Mouse (Mus musculus): ENCODE results near the gene Id2. TPM values are rescaled to one million over a fixed set of nuclear protein-coding genes. Genes with fewer than 3 reads are reported as not detected.
A peak's percentile ranks its signal among the peaks of the same experiment; 100 is the strongest.

Gene Id2
- 50.5 and 56.2 TPM in 2 replicates for polyA plus RNA-seq (2012; ENCODE audit: insufficient read depth, insufficient read length, missing spikeins)

DNA sequence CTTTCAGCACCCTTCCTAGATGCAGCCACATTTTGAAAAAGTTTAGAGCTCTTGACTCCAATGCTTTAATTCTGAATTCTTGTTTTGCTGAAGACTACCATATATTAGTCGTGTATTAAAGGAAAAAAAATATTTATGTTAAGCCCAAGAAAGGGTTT lies at the start of gene Id2:
TSS of gene Id2 (minus strand) at position 89 of the 158 bp plus-strand sequence.
- peak within 1 kb of the TSS; percentile 70 for H3K4me3 ChIP-seq (ENCODE audit: insufficient read depth, low read length)
- peaks cover 17% of the 10 kb centered on the region for H3K4me1 ChIP-seq (ENCODE audit: control insufficient read depth, insufficient read depth, low read length)
- peak within 1 kb of the TSS; percentile 82 for H3K27ac ChIP-seq (ENCODE audit: insufficient read depth, low read depth, low read length)
- no peak for TF ChIP-seq POLR2A (IDR thresholded peaks at IDR 0.05; ENCODE audit: borderline replicate concordance, low read depth, low read length)
- TF ChIP-seq CTCF (IDR thresholded peaks at IDR 0.05; ENCODE audit: low read depth, low read length): no peak

DNA sequence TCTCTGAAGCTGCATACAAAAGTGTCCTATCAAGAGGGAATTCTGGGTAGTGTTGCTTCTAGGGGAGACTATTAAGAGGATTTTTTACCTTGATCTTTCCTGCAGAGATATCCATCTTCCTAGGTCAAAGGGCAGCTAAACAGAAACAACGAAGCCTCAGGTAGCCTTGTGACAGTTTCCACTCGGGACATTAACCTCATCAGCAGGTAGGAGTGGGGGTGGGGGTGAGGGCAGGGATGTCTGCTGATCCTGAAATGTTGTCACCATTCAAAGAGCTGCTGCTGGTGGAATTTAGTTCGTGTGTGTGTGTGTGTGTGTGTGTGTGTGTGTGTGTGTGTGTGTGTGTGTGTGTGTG lies 48.4 kb upstream of the Id2 start:
- Histone ChIP-seq H3K4me1 (ENCODE audit: control insufficient read depth, insufficient read depth, low read length) (peaks cover 33% of the 10 kb centered on the region), H3K27ac (ENCODE audit: insufficient read depth, low read depth, low read length) (no peak overlapping the region), H3K4me3 (ENCODE audit: insufficient read depth, low read length) (no peak overlapping the region)
- no peak for TF ChIP-seq CTCF (IDR thresholded peaks at IDR 0.05; ENCODE audit: low read depth, low read length)
- TF ChIP-seq POLR2A (IDR thresholded peaks at IDR 0.05; ENCODE audit: borderline replicate concordance, low read depth, low read length): no peak

DNA sequence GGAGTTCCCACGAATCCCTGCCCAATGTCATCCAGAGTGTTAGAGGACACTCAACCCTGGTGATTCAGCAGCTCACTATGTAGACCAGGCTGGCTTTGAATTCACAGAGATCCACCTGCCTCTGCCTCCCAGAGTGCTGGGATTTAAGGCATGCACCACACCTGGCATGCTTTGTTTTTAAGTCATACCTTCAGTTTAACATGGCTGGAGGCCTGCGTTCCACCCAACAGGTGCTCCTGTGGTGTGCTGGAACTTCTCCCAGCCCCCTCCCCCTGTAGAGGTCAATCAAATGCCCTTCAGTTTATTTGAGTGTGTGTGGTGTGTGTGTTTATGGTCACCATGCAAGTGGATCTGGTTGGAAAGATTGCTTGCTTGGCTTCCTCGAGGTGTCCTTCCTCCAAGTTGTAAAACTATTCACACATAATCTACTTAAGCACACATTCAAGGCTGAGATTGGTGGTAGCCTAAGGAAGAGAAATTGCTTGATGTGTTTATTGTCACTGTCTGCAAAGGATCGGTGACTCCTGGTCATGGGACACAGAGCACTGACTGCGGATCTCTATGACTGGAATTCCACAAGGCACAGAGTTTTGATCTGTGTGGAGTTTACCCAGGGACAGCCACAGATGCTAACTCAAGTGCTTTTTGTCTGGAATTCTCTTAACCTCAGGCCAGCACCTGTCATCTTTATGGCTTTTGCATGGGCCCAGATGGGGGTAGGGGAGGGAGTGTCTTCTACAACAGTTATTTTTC lies 47.8 kb upstream of the Id2 start:
- Histone ChIP-seq H3K4me3 (ENCODE audit: insufficient read depth, low read length) (no peak overlapping the region), H3K27ac (ENCODE audit: insufficient read depth, low read depth, low read length) (no peak overlapping the region), H3K4me1 (ENCODE audit: control insufficient read depth, insufficient read depth, low read length) (peaks cover 33% of the 10 kb centered on the region)
- TF ChIP-seq POLR2A (IDR thresholded peaks at IDR 0.05; ENCODE audit: borderline replicate concordance, low read depth, low read length) (no peak), CTCF (IDR thresholded peaks at IDR 0.05; ENCODE audit: low read depth, low read length) (no peak)

DNA sequence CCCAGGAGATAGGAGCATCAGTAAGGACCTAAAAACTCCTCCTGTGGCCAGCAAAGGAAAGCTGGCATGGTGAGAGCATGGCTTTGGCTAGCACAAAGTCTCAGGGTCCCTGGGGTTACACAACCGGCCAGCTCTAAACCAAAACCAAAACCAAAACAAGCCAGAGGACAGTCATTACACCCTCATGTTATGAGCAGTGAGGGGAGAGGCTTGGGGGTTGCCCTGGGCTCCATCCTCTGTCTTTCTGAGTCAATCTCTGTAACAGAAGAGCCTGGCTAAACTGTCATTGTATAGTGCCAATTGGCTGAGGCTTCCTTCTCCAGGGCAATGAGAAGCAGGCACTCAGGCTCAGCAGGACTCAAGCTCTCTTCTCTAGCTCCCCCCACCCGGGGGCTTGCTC lies 46.6 kb upstream of the Id2 start:
- Histone ChIP-seq H3K27ac (ENCODE audit: insufficient read depth, low read depth, low read length) (no peak overlapping the region), H3K4me1 (ENCODE audit: control insufficient read depth, insufficient read depth, low read length) (peaks cover 29% of the 10 kb centered on the region), H3K4me3 (ENCODE audit: insufficient read depth, low read length) (no peak overlapping the region)
- TF ChIP-seq CTCF (IDR thresholded peaks at IDR 0.05; ENCODE audit: low read depth, low read length) (no peak), POLR2A (IDR thresholded peaks at IDR 0.05; ENCODE audit: borderline replicate concordance, low read depth, low read length) (no peak)

DNA sequence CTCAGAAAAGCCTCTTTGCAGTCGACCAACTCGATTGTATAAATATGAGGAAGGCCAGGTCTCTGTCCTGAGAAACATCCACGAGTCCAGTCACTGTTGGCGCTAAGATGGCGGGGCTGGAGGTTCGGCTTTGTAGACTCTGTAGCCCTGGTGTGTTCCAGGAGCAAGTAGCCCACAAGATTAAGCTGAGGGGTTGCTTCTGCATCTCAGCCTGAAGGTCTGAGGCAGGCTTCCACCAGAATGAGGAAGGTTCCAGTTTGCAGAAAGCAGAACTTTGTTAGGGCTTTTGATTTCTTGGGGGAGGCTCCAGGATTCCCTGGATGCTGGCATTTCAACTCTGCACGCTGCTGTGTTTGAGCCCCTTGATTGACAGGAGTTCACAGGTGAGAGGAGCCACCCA lies 45.3 kb upstream of the Id2 start:
- TF ChIP-seq CTCF (IDR thresholded peaks at IDR 0.05; ENCODE audit: low read depth, low read length) (no peak), POLR2A (IDR thresholded peaks at IDR 0.05; ENCODE audit: borderline replicate concordance, low read depth, low read length) (no peak)

DNA sequence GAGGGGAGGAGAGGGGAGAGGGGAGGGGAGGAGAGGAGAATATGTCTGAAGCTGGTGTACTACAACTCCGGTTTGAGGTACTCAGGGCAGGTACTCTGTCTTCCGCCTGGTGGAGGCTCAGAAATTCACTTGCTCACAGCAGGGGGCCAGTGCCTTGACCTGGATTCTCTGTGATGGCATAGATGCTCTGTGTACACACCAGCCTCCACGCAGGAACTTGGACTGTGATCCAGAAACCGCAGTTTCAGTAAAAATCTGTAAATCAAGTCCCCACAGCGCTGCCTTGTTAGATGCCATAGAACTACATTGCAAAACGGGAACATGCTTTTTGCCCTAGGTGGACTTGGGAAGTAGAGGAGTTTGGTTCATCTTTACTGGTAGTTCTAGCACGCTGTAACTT lies 44.4 kb upstream of the Id2 start:
- no peak overlapping the region for H3K27ac ChIP-seq (ENCODE audit: insufficient read depth, low read depth, low read length)
- TF ChIP-seq POLR2A (IDR thresholded peaks at IDR 0.05; ENCODE audit: borderline replicate concordance, low read depth, low read length): no peak
- peaks cover 21% of the 10 kb centered on the region for H3K4me1 ChIP-seq (ENCODE audit: control insufficient read depth, insufficient read depth, low read length)
- H3K4me3 ChIP-seq (ENCODE audit: insufficient read depth, low read length): no peak overlapping the region

More for the DNA sequence above, 45.3 kb upstream of the Id2 start:
- H3K4me1 ChIP-seq (ENCODE audit: control insufficient read depth, insufficient read depth, low read length): peaks cover 21% of the 10 kb centered on the region
- no peak overlapping the region for H3K4me3 ChIP-seq (ENCODE audit: insufficient read depth, low read length)
- no peak overlapping the region for H3K27ac ChIP-seq (ENCODE audit: insufficient read depth, low read depth, low read length)

DNA sequence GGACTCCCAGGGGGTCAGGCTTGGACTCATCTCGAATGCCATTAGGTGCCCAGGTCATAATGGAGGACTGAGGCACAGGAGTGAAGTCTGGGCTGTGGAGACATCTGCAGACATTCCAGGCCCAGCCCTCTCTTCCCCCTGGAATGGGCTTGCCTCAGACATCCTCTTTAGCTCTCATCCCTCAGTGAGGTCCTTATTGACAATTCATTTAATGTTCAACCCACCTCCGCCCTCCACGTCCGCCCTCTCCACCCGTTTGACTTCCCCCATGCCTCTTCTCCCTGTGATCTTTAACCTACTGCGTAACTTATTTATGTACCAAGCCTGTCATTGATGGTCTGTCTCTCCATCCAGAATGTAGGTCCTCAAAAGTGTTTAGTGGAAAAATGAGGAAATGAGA lies 43.2 kb upstream of the Id2 start:
- Histone ChIP-seq H3K4me3 (ENCODE audit: insufficient read depth, low read length) (no peak overlapping the region), H3K27ac (ENCODE audit: insufficient read depth, low read depth, low read length) (no peak overlapping the region), H3K4me1 (ENCODE audit: control insufficient read depth, insufficient read depth, low read length) (peaks cover 21% of the 10 kb centered on the region)
- TF ChIP-seq CTCF (IDR thresholded peaks at IDR 0.05; ENCODE audit: low read depth, low read length) (no peak), POLR2A (IDR thresholded peaks at IDR 0.05; ENCODE audit: borderline replicate concordance, low read depth, low read length) (no peak)

DNA sequence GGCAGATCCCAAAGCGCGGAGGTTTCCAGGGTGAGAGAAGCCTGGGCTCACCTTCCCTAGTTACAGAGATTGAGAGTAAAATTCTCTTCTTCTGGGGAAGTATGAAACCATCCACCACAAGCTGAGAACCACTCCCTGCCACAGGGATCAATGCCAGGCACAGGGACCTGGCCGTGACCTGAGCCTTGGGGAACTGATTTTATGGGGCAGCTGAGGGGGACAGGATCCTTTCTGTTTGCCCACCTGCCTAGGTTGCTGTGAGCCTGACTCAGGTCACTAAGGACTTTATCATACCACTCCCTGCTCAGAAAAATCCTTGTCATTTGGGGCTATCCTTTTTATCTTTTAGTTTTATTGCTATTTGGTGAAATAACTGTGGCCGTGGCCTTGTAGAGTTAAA lies 41.7 kb upstream of the Id2 start:
- Histone ChIP-seq H3K4me1 (ENCODE audit: control insufficient read depth, insufficient read depth, low read length) (peaks cover 18% of the 10 kb centered on the region), H3K27ac (ENCODE audit: insufficient read depth, low read depth, low read length) (no peak overlapping the region), H3K4me3 (ENCODE audit: insufficient read depth, low read length) (no peak overlapping the region)
- TF ChIP-seq CTCF (IDR thresholded peaks at IDR 0.05; ENCODE audit: low read depth, low read length) (no peak), POLR2A (IDR thresholded peaks at IDR 0.05; ENCODE audit: borderline replicate concordance, low read depth, low read length) (no peak)

DNA sequence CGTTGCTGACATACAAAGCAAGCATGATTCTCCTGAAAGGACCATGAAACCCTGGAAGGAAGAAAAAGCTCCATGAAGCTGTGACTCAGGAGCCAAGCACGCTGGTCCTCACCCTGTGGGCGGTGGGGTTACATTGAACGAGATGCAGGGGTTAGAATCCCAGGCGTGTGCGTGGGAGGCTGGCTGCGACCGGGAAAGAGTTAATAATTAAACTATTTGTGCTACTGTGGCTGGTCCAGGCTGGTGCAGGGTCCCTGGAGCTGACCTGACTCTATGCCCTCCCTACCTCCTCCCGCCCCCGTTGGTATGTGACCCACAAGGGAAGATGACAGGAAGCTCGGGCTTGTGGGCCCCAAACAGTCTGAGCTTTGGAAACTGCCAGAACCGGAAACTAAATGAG lies 35.1 kb upstream of the Id2 start:
- no peak for TF ChIP-seq CTCF (IDR thresholded peaks at IDR 0.05; ENCODE audit: low read depth, low read length)
- no peak for TF ChIP-seq POLR2A (IDR thresholded peaks at IDR 0.05; ENCODE audit: borderline replicate concordance, low read depth, low read length)
- no peak overlapping the region for H3K4me3 ChIP-seq (ENCODE audit: insufficient read depth, low read length)
- H3K4me1 ChIP-seq (ENCODE audit: control insufficient read depth, insufficient read depth, low read length): no peaks in the 10 kb centered on the region
- no peak overlapping the region for H3K27ac ChIP-seq (ENCODE audit: insufficient read depth, low read depth, low read length)

DNA sequence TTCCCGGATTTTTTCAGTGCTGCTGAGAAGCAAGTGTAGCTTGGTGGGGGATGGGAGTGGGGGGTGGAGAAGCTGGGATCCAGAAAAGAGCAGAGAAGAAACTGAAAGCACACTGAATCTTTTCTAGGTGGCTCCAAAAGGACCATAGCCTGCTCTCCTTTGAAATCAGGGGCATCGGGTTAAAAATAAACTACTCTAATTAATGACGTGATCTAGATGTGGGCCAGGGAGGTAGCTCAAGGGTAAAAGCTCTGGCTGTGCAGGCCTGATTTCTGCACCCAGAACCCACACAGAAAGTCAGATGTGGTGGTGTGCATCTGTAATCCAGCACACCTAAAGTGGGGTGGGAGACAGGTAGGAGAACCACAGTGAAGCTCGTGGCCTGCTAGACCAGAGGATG lies 30.7 kb upstream of the Id2 start:
- Histone ChIP-seq H3K4me3 (ENCODE audit: insufficient read depth, low read length) (no peak overlapping the region), H3K4me1 (ENCODE audit: control insufficient read depth, insufficient read depth, low read length) (no peaks in the 10 kb centered on the region), H3K27ac (ENCODE audit: insufficient read depth, low read depth, low read length) (no peak overlapping the region)
- no peak for TF ChIP-seq CTCF (IDR thresholded peaks at IDR 0.05; ENCODE audit: low read depth, low read length)

DNA sequence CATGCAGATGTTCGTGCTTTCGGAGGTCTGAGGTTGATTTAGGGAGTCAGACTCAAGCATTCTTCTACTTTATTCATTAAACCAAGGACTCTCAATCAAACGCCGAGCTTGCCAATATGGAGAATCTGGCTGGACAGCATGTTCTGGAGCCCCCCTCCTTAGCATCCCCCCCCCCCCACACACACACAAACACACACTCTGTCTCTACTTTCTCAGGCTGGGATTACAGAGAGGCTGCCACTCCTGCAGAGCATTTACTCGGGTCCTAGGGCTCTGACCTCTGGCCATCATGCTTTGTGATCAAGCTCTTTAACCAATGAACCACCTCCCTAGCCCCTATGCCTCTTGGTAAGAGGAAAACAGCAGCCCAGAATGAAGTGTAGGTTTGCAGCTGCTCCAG lies 29.3 kb upstream of the Id2 start:
- Histone ChIP-seq H3K27ac (ENCODE audit: insufficient read depth, low read depth, low read length) (no peak overlapping the region), H3K4me3 (ENCODE audit: insufficient read depth, low read length) (no peak overlapping the region), H3K4me1 (ENCODE audit: control insufficient read depth, insufficient read depth, low read length) (no peaks in the 10 kb centered on the region)
- TF ChIP-seq CTCF (IDR thresholded peaks at IDR 0.05; ENCODE audit: low read depth, low read length) (no peak), POLR2A (IDR thresholded peaks at IDR 0.05; ENCODE audit: borderline replicate concordance, low read depth, low read length) (no peak)
